Mouse (Mus musculus) liver, postnatal 0 days (tissue): ENCODE measurements around the gene Tlcd1. TPM values are rescaled to one million over a fixed set of nuclear protein-coding genes. Genes with fewer than 3 reads are reported as not detected.

Source experiments
- ATAC-seq: fragments of 200-750 bp; cut with Nextera tagmentation; 2 replicates; pipeline ENCODE4 v1.8.0; 2017; ENCODE audit warnings: mild to moderate bottlenecking, moderate library complexity
- DNase-seq: peaks from one replicate; pipeline ENCODE4 v3.0.0-alpha.2; 2016
- H3K27ac ChIP-seq: fragments of 300-500 bp; sonication (generic); 2 replicates; pipeline ENCODE4 v1.5.1; 2014; ENCODE audit warnings: antibody characterized with exemption, moderate library complexity, mild to moderate bottlenecking, low read depth
- H3K27me3 ChIP-seq: fragments of 300-500 bp; sonication (generic); 2 replicates; pipeline ENCODE4 v1.6.1; 2014; ENCODE audit warnings: low read length, control low read depth, mixed read lengths; ENCODE audit not compliant: insufficient read depth
- H3K36me3 ChIP-seq: fragments of 300-500 bp; sonication (generic); replicated peaks from 2 replicates; pipeline ENCODE4 v1.6.1; 2014; ENCODE audit warnings: mild to moderate bottlenecking, control low read depth, low read length, moderate library complexity, mixed read lengths; ENCODE audit not compliant: insufficient read depth
- H3K4me1 ChIP-seq: fragments of 300-500 bp; sonication (generic); 2 replicates; pipeline ENCODE4 v1.6.1; 2014; ENCODE audit warnings: antibody characterized with exemption, mild to moderate bottlenecking, control low read depth; ENCODE audit not compliant: insufficient read depth
- H3K4me2 ChIP-seq: fragments of 300-500 bp; sonication (generic); 2 replicates; pipeline ENCODE4 v1.6.1; 2014; ENCODE audit warnings: low read depth, mild to moderate bottlenecking, low read length, moderate library complexity, mixed read lengths
- H3K4me3 ChIP-seq: fragments of 300-500 bp; sonication (generic); 2 replicates; pipeline ENCODE4 v1.5.1; 2014; ENCODE audit warnings: low read depth, low read length
- H3K9ac ChIP-seq: fragments of 300-500 bp; sonication (generic); replicated peaks from 2 replicates; pipeline ENCODE4 v1.6.1; 2014; ENCODE audit warnings: mild to moderate bottlenecking, moderate library complexity
- H3K9me3 ChIP-seq: fragments of 300-500 bp; sonication (generic); 2 replicates; pipeline ENCODE4 v1.6.1; 2016; ENCODE audit warnings: mild to moderate bottlenecking, control low read depth, low read length, mixed read lengths
- CTCF ChIP-seq: sonication (generic); IDR thresholded peaks from 2 replicates; pipeline ENCODE4 v1.5.1; 2016; ENCODE audit warnings: antibody characterized with exemption, low read depth
- EP300 ChIP-seq: IDR thresholded peaks from 2 replicates; pipeline ENCODE4 v1.6.1; 2016; ENCODE audit warnings: antibody characterized with exemption, low read depth, mild to moderate bottlenecking
- WGBS: fragments of 180-500 bp; shearing (Covaris S2); extraction: QIAGEN DNeasy Blood & Tissue Kit; methylation state at CpG from one replicate; pipeline ENCODE4 v1.1.7; 2014; ENCODE audit not compliant: insufficient replicate concordance; 5-methylcytosine and 5-hydroxymethylcytosine counted together
- polyA plus RNA-seq: library from polyadenylated mRNA; unstranded; fragments of >200 nt; fragmentation: Nextera tagmentation; extraction: Ambion mirVana; gene quantifications from 2 replicates; pipeline ENCODE4 v1.2.1, GENCODE M21; 2015

Gene Tlcd1
- polyA plus RNA-seq, 1 experiment from 2014 or later = 38.2 TPM

GRCm38 (mm10) chr11:78177903-78178858, 1.7 kb downstream of the Tlcd1 start:
- Histone ChIP-seq H3K9ac (peak overlapping the region; percentile 84), H3K27ac (peak overlapping the region; percentile 96), H3K9me3 (no peaks in the 10 kb centered on the region), H3K27me3 (no peaks in the 10 kb centered on the region), H3K4me3 (peak overlapping the region; percentile 81), H3K4me2 (peak overlapping the region; percentile 96), H3K36me3 (peaks cover 29% of the 10 kb centered on the region), H3K4me1 (peaks cover 47% of the 10 kb centered on the region)
- DNase-seq = peak; percentile 95
- WGBS = under 1% methylated on average over 67 of the region's 84 CpGs
- peak; percentile 100 for TF ChIP-seq CTCF
- 0 out of 2 replicates have a peak, but pooled peaks have one; percentile 15 for TF ChIP-seq EP300
- ATAC-seq = peak; percentile 80

GRCm38 (mm10) chr11:78178859-78179437, 2.4 kb downstream of the Tlcd1 start:
- Histone ChIP-seq H3K9ac (peak overlapping the region; percentile 84), H3K4me3 (peak overlapping the region; percentile 81), H3K27ac (peak overlapping the region; percentile 96), H3K36me3 (peaks cover 29% of the 10 kb centered on the region), H3K4me1 (peaks cover 49% of the 10 kb centered on the region), H3K4me2 (peak overlapping the region; percentile 96), H3K27me3 (no peaks in the 10 kb centered on the region), H3K9me3 (no peaks in the 10 kb centered on the region)
- WGBS = 2% methylated on average over 29 of the region's 29 CpGs
- ATAC-seq (no peak; the same call in 1 of the 2 replicates), DNase-seq (peak; percentile 79)
- TF ChIP-seq EP300 = no peak
- no peak; the same call in 1 of the 2 replicates for TF ChIP-seq CTCF

- Histone ChIP-seq H3K27ac (peak overlapping the region; percentile 96), H3K9ac (peak overlapping the region; percentile 84), H3K36me3 (peaks cover 29% of the 10 kb centered on the region), H3K4me1 (peaks cover 45% of the 10 kb centered on the region), H3K27me3 (no peaks in the 10 kb centered on the region), H3K9me3 (no peaks in the 10 kb centered on the region), H3K4me3 (peak overlapping the region; percentile 81), H3K4me2 (peak overlapping the region; percentile 96)
- DNase-seq (no peak), ATAC-seq (no peak)
- WGBS = 18% methylated on average over 8 of the region's 8 CpGs
- TF ChIP-seq EP300 = no peak
- TF ChIP-seq CTCF = no peak
These were observed 3.0 kb downstream of the Tlcd1 start for GRCm38 (mm10) chr11:78179438-78179999.

- DNase-seq = no peak
- peak overlapping the region; percentile 81; the same call in 1 of the 2 replicates for H3K4me3 ChIP-seq
- H3K4me1 ChIP-seq = peaks cover 38% of the 10 kb centered on the region
- peak overlapping the region; percentile 96 for H3K4me2 ChIP-seq
- peak overlapping the region; percentile 7; the same call in 1 of the 2 replicates for H3K27ac ChIP-seq
- peaks cover 29% of the 10 kb centered on the region for H3K36me3 ChIP-seq
- ATAC-seq = no peak
- no peak for TF ChIP-seq CTCF
- TF ChIP-seq EP300 = no peak
- H3K27me3 ChIP-seq = no peaks in the 10 kb centered on the region
- no peaks in the 10 kb centered on the region for H3K9me3 ChIP-seq
- WGBS = 52% methylated on average over 6 of the region's 6 CpGs
- peak overlapping the region; percentile 84 for H3K9ac ChIP-seq
These were observed 3.7 kb downstream of the Tlcd1 start for GRCm38 (mm10) chr11:78180081-78180761.

GRCm38 (mm10) chr11:78181830-78182357, 5.4 kb downstream of the Tlcd1 start:
- no peaks in the 10 kb centered on the region for H3K9me3 ChIP-seq
- TF ChIP-seq EP300 (no peak), CTCF (no peak)
- 34% methylated on average over 2 of the region's 2 CpGs for WGBS
- peak overlapping the region; percentile 93 for H3K9ac ChIP-seq
- H3K27ac ChIP-seq = no peak overlapping the region; the same call in 1 of the 2 replicates
- no peaks in the 10 kb centered on the region for H3K27me3 ChIP-seq
- H3K4me1 ChIP-seq = peaks cover 31% of the 10 kb centered on the region
- peaks cover 29% of the 10 kb centered on the region for H3K36me3 ChIP-seq
- H3K4me3 ChIP-seq = peak overlapping the region; percentile 94
- no peak for ATAC-seq
- peak overlapping the region; percentile 90 for H3K4me2 ChIP-seq
- DNase-seq = no peak
